Mouse (Mus musculus) lung, postnatal 0 days (tissue): ENCODE measurements around the gene Frmd6. TPM values are rescaled to one million over a fixed set of nuclear protein-coding genes. Genes with fewer than 3 reads are reported as not detected.

Experiments used
- ATAC-seq: fragments of 200-750 bp; cut with Nextera tagmentation; 2 replicates; pipeline ENCODE4 v1.8.0; 2017; ENCODE audit warnings: moderate library complexity
- DNase-seq: peaks from one replicate; pipeline ENCODE4 v3.0.0-alpha.2; 2016; ENCODE audit warnings: low spot score
- H3K27ac ChIP-seq: fragments of 300-500 bp; sonication (generic); 2 replicates; pipeline ENCODE4 v1.5.1; 2014; ENCODE audit warnings: antibody characterized with exemption, mild to moderate bottlenecking, low read length, mixed read lengths
- H3K27me3 ChIP-seq: fragments of 300-500 bp; sonication (generic); replicated peaks from 2 replicates; pipeline ENCODE4 v1.6.1; 2014; ENCODE audit warnings: low read length, mixed read lengths; ENCODE audit not compliant: insufficient read depth
- H3K36me3 ChIP-seq: fragments of 300-500 bp; sonication (generic); 2 replicates; pipeline ENCODE4 v1.6.1; 2014; ENCODE audit warnings: low read length, mixed read lengths; ENCODE audit not compliant: insufficient read depth
- H3K4me1 ChIP-seq: fragments of 300-500 bp; sonication (generic); 2 replicates; pipeline ENCODE4 v1.6.1; 2014; ENCODE audit warnings: antibody characterized with exemption, low read depth, low read length, mixed read lengths; ENCODE audit not compliant: insufficient read depth
- H3K4me2 ChIP-seq: fragments of 300-500 bp; sonication (generic); replicated peaks from 2 replicates; pipeline ENCODE4 v1.6.1; 2014; ENCODE audit warnings: low read depth, mild to moderate bottlenecking, low read length, moderate library complexity, mixed read lengths
- H3K4me3 ChIP-seq: fragments of 300-500 bp; sonication (generic); 2 replicates; pipeline ENCODE4 v1.5.1; 2014; ENCODE audit warnings: low read depth, low read length
- H3K9ac ChIP-seq: fragments of 300-500 bp; sonication (generic); replicated peaks from 2 replicates; pipeline ENCODE4 v1.6.1; 2014; ENCODE audit warnings: low read depth, mild to moderate bottlenecking
- H3K9me3 ChIP-seq: fragments of 300-500 bp; sonication (generic); 2 replicates; pipeline ENCODE4 v1.6.1; 2016; ENCODE audit warnings: low read length, mixed read lengths
- CTCF ChIP-seq: IDR thresholded peaks from 2 replicates; pipeline ENCODE4 v1.5.1; 2016; ENCODE audit warnings: antibody characterized with exemption, mild to moderate bottlenecking
- EP300 ChIP-seq: IDR thresholded peaks from 2 replicates; pipeline ENCODE4 v1.6.1; 2016; ENCODE audit warnings: antibody characterized with exemption, mild to moderate bottlenecking, control low read depth
- WGBS: fragments of 180-500 bp; shearing (Covaris S2); extraction: QIAGEN DNeasy Blood & Tissue Kit; methylation state at CpG from one replicate; pipeline ENCODE4 v1.1.7; 2014; 5-methylcytosine and 5-hydroxymethylcytosine counted together
- polyA plus RNA-seq: library from polyadenylated mRNA; unstranded; fragments of >200 nt; fragmentation: Nextera tagmentation; extraction: Ambion mirVana; gene quantifications from 2 replicates; pipeline ENCODE4 v1.2.1, GENCODE M21; 2015

Frmd6 gene
- polyA plus RNA-seq, 1 experiment from 2014 or later = 25.5 TPM

GRCm38 (mm10) chr12:70778724-70779123 lies 46.6 kb upstream of the Frmd6 start:
- H3K27me3 ChIP-seq = no peaks in the 10 kb centered on the region
- H3K9ac ChIP-seq = no peak overlapping the region
- no peaks in the 10 kb centered on the region for H3K36me3 ChIP-seq
- DNase-seq = no peak
- 52% methylated on average over 3 of the region's 3 CpGs for WGBS
- no peak for ATAC-seq
- H3K4me1 ChIP-seq = peaks cover under 1% of the 10 kb centered on the region; the same call in 1 of the 2 replicates
- no peak overlapping the region for H3K27ac ChIP-seq
- H3K9me3 ChIP-seq = no peaks in the 10 kb centered on the region
- no peak overlapping the region for H3K4me2 ChIP-seq
- no peak overlapping the region for H3K4me3 ChIP-seq
- TF ChIP-seq CTCF (no peak), EP300 (no peak)

- no peak overlapping the region for H3K4me2 ChIP-seq
Observed at GRCm38 (mm10) chr12:70783049-70783448, 42.3 kb upstream of the Frmd6 start.

GRCm38 (mm10) chr12:70783475-70784239 lies 41.7 kb upstream of the Frmd6 start:
- peak; percentile 39 for DNase-seq
- H3K36me3 ChIP-seq = no peaks in the 10 kb centered on the region
- H3K4me3 ChIP-seq = no peak overlapping the region
- H3K27ac ChIP-seq = no peak overlapping the region
- no peak overlapping the region for H3K4me2 ChIP-seq
- peak; percentile 66 for ATAC-seq
- WGBS = 35% methylated on average over 22 of the region's 22 CpGs
- no peaks in the 10 kb centered on the region for H3K27me3 ChIP-seq
- TF ChIP-seq CTCF (no peak), EP300 (no peak; the same call in 1 of the 2 replicates)
- 0 out of 2 replicates have a peak, but pooled peaks cover 3% of the 10 kb centered on the region for H3K4me1 ChIP-seq
- no peaks in the 10 kb centered on the region for H3K9me3 ChIP-seq
- no peak overlapping the region for H3K9ac ChIP-seq

More at GRCm38 (mm10) chr12:70783049-70783448, 42.3 kb upstream of the Frmd6 start:
- no peak overlapping the region for H3K9ac ChIP-seq
- no peaks in the 10 kb centered on the region for H3K9me3 ChIP-seq
- H3K27me3 ChIP-seq = no peaks in the 10 kb centered on the region
- 30% methylated on average over 9 of the region's 9 CpGs for WGBS
- ATAC-seq = no peak
- no peak for TF ChIP-seq CTCF
- TF ChIP-seq EP300 = no peak
- DNase-seq = no peak
- H3K4me3 ChIP-seq = no peak overlapping the region
- no peaks in the 10 kb centered on the region for H3K36me3 ChIP-seq
- H3K27ac ChIP-seq = no peak overlapping the region
- 0 out of 2 replicates have a peak, but pooled peaks cover 3% of the 10 kb centered on the region for H3K4me1 ChIP-seq

- 42% methylated on average over 6 of the region's 6 CpGs for WGBS
- DNase-seq (no peak), ATAC-seq (peak; percentile 59)
- Histone ChIP-seq H3K36me3 (no peaks in the 10 kb centered on the region), H3K4me3 (no peak overlapping the region), H3K27me3 (no peaks in the 10 kb centered on the region), H3K4me2 (no peak overlapping the region), H3K9me3 (no peaks in the 10 kb centered on the region), H3K27ac (no peak overlapping the region), H3K4me1 (0 out of 2 replicates have a peak, but pooled peaks cover 3% of the 10 kb centered on the region), H3K9ac (no peak overlapping the region)
- TF ChIP-seq CTCF (no peak), EP300 (no peak)
Observed at GRCm38 (mm10) chr12:70784240-70784705, 41.0 kb upstream of the Frmd6 start.

GRCm38 (mm10) chr12:70789341-70789740 lies 36.0 kb upstream of the Frmd6 start:
- peaks cover 6% of the 10 kb centered on the region; the same call in 1 of the 2 replicates for H3K4me1 ChIP-seq
- no peaks in the 10 kb centered on the region for H3K36me3 ChIP-seq
- no peak overlapping the region for H3K4me3 ChIP-seq
- H3K4me2 ChIP-seq = no peak overlapping the region
- no peak overlapping the region for H3K9ac ChIP-seq
- no peak overlapping the region for H3K27ac ChIP-seq
- WGBS = 81% methylated on average over 6 of the region's 6 CpGs
- DNase-seq = no peak
- no peaks in the 10 kb centered on the region for H3K9me3 ChIP-seq
- H3K27me3 ChIP-seq = no peaks in the 10 kb centered on the region
- no peak for ATAC-seq
- no peak for TF ChIP-seq EP300
- no peak for TF ChIP-seq CTCF

GRCm38 (mm10) chr12:70793291-70793690 lies 32.0 kb upstream of the Frmd6 start:
- ATAC-seq (no peak), DNase-seq (no peak)
- Histone ChIP-seq H3K4me2 (no peak overlapping the region), H3K27me3 (no peaks in the 10 kb centered on the region), H3K36me3 (no peaks in the 10 kb centered on the region), H3K4me3 (no peak overlapping the region), H3K9ac (no peak overlapping the region), H3K27ac (no peak overlapping the region), H3K4me1 (peaks cover 10% of the 10 kb centered on the region; the same call in 1 of the 2 replicates), H3K9me3 (no peaks in the 10 kb centered on the region)
- WGBS = 63% methylated on average over 6 of the region's 6 CpGs
- no peak for TF ChIP-seq EP300
- TF ChIP-seq CTCF = no peak
